Mouse (Mus musculus): ENCODE measurements around the gene Uqcc2. TPM values are rescaled to one million over a fixed set of nuclear protein-coding genes. Genes with fewer than 3 reads are reported as not detected.

Uqcc2 gene
- total and polyA plus RNA-seq, 3 experiments = 176 to 329 TPM; not detected in 1

GRCm38 (mm10) chr17:27175196-27175874, 41.6 kb upstream of the Uqcc2 start:
- Histone ChIP-seq H3K27ac (ENCODE audit: control insufficient read depth, low read depth, low read length) (no peak overlapping the region), H3K79me2 (ENCODE audit: control insufficient read depth, insufficient read depth, low read length, poor library complexity) (no peaks in the 10 kb centered on the region), H3K9me3 (replicated peaks; ENCODE audit: insufficient read depth, low read length) (no peaks in the 10 kb centered on the region), H3K36me3 (ENCODE audit: control insufficient read depth in 1 of 2, insufficient read depth in 2 of 2, low read length in 2 of 2) (no peaks in the 10 kb centered on the region), H3K4me3 (ENCODE audit: control insufficient read depth in 1 of 2, insufficient read depth in 1 of 2, low read depth in 2 of 2, low read length in 2 of 2) (no peak overlapping the region), H3K27me3 (ENCODE audit: control insufficient read depth in 1 of 2, insufficient read depth in 2 of 2, low read length in 2 of 2) (no peaks in the 10 kb centered on the region; a peak in 1 of 4 replicates), H3K4me1 (ENCODE audit: control insufficient read depth in 1 of 2, insufficient read depth in 2 of 2, low read length in 2 of 2) (peaks cover 0 to 3% of the 10 kb centered on the region in 2 experiments; a peak in 1 of 4 replicates), H3K9ac (ENCODE audit: control insufficient read depth, low read depth, low read length, poor library complexity, severe bottlenecking) (no peak overlapping the region)
- no peak for DNase-seq (ENCODE audit: low read depth, low spot score)
- no peak for TF ChIP-seq E2F4 (IDR thresholded peaks at IDR 0.05; ENCODE audit: borderline replicate concordance, low read depth, low read length)
- no peak for TF ChIP-seq MAZ (IDR thresholded peaks at IDR 0.05; ENCODE audit: low read depth, low read length)
- TF ChIP-seq ELF1 (IDR thresholded peaks at IDR 0.05; ENCODE audit: low read depth, low read length) = no peak
- TF ChIP-seq GABPA (IDR thresholded peaks at IDR 0.05; ENCODE audit: low read depth, low read length) = no peak
- TF ChIP-seq RAD21 (IDR thresholded peaks at IDR 0.05; ENCODE audit: low read depth, low read length) = no peak
- TF ChIP-seq NELFE (IDR thresholded peaks at IDR 0.05; ENCODE audit: low read depth, low read length) = no peak
- TF ChIP-seq GATA1 (IDR thresholded peaks at IDR 0.05; ENCODE audit: low read depth, low read length) = no peak
- TF ChIP-seq POLR2A (IDR thresholded peaks at IDR 0.05; ENCODE audit: control insufficient read depth in 1 of 2, insufficient read depth in 1 of 2, low read depth in 1 of 2, low read length in 2 of 2, poor library complexity in 1 of 2) = no peak
- no peak for TF ChIP-seq SMC3 (IDR thresholded peaks at IDR 0.05; ENCODE audit: low read depth, low read length)
- no peak for TF ChIP-seq MAFK (IDR thresholded peaks at IDR 0.05; ENCODE audit: borderline replicate concordance, low read depth, low read length)
- no peak for TF ChIP-seq ZMIZ1 (IDR thresholded peaks at IDR 0.05; ENCODE audit: low read depth, low read length)
- TF ChIP-seq ETS1 (IDR thresholded peaks at IDR 0.05; ENCODE audit: low read depth, low read length) = no peak
- no peak for TF ChIP-seq TBP (IDR thresholded peaks at IDR 0.05; ENCODE audit: low read depth, low read length)
- no peak for TF ChIP-seq CHD1 (IDR thresholded peaks at IDR 0.05; ENCODE audit: low read depth, low read length)

- H3K9ac ChIP-seq (ENCODE audit: control insufficient read depth, low read depth, low read length, poor library complexity, severe bottlenecking) = no peak overlapping the region
- H3K27ac ChIP-seq (ENCODE audit: control insufficient read depth, low read depth, low read length) = no peak overlapping the region
- no peaks in the 10 kb centered on the region; a peak in 1 of 4 replicates for H3K27me3 ChIP-seq (ENCODE audit: control insufficient read depth in 1 of 2, insufficient read depth in 2 of 2, low read length in 2 of 2)
- no peaks in the 10 kb centered on the region for H3K36me3 ChIP-seq (ENCODE audit: control insufficient read depth in 1 of 2, insufficient read depth in 2 of 2, low read length in 2 of 2)
- H3K4me3 ChIP-seq (ENCODE audit: control insufficient read depth in 1 of 2, insufficient read depth in 1 of 2, low read depth in 2 of 2, low read length in 2 of 2) = no peak overlapping the region
- TF ChIP-seq TBP (IDR thresholded peaks at IDR 0.05; ENCODE audit: low read depth, low read length) (no peak), MXI1 (IDR thresholded peaks at IDR 0.05; ENCODE audit: low read depth, low read length) (no peak), ZC3H11A (IDR thresholded peaks at IDR 0.05; ENCODE audit: low read depth, low read length) (no peak), RAD21 (IDR thresholded peaks at IDR 0.05; ENCODE audit: low read depth, low read length) (no peak), RCOR1 (IDR thresholded peaks at IDR 0.05; ENCODE audit: low read depth, low read length) (no peak), BHLHE40 (IDR thresholded peaks at IDR 0.05; ENCODE audit: borderline replicate concordance, low read depth, low read length) (no peak), ETS1 (IDR thresholded peaks at IDR 0.05; ENCODE audit: low read depth, low read length) (no peak), GATA1 (IDR thresholded peaks at IDR 0.05; ENCODE audit: low read depth, low read length) (no peak), POLR2A (IDR thresholded peaks at IDR 0.05; ENCODE audit: control insufficient read depth in 1 of 2, insufficient read depth in 1 of 2, low read depth in 1 of 2, low read length in 2 of 2, poor library complexity in 1 of 2) (no peak), ZNF384 (IDR thresholded peaks at IDR 0.05; ENCODE audit: low read depth, low read length) (no peak), TAL1 (IDR thresholded peaks at IDR 0.05; ENCODE audit: low read length) (no peak), CHD1 (IDR thresholded peaks at IDR 0.05; ENCODE audit: low read depth, low read length) (no peak), CHD2 (IDR thresholded peaks at IDR 0.05; ENCODE audit: low read length) (no peak), USF1 (IDR thresholded peaks at IDR 0.05; ENCODE audit: low read depth, low read length) (no peak), POLR2AphosphoS5 (IDR thresholded peaks at IDR 0.05; ENCODE audit: borderline replicate concordance, low read depth, low read length) (no peak), MEF2A (IDR thresholded peaks at IDR 0.05; ENCODE audit: extremely low read depth, insufficient replicate concordance, low read depth, low read length, poor library complexity, severe bottlenecking) (no peak), POLR2AphosphoS2 (IDR thresholded peaks at IDR 0.05; ENCODE audit: low read length) (no peak), MYC (IDR thresholded peaks at IDR 0.05; ENCODE audit: low read depth, low read length) (no peak), ZMIZ1 (IDR thresholded peaks at IDR 0.05; ENCODE audit: low read depth, low read length) (no peak), GABPA (IDR thresholded peaks at IDR 0.05; ENCODE audit: low read depth, low read length) (no peak)
- peaks cover 0 to 3% of the 10 kb centered on the region in 2 experiments; a peak in 1 of 4 replicates for H3K4me1 ChIP-seq (ENCODE audit: control insufficient read depth in 1 of 2, insufficient read depth in 2 of 2, low read length in 2 of 2)
- H3K79me2 ChIP-seq (ENCODE audit: control insufficient read depth, insufficient read depth, low read length, poor library complexity) = no peaks in the 10 kb centered on the region
- no peak for DNase-seq (ENCODE audit: low read depth, low spot score)
- no peaks in the 10 kb centered on the region for H3K9me3 ChIP-seq (replicated peaks; ENCODE audit: insufficient read depth, low read length)
Observed at GRCm38 (mm10) chr17:27173715-27174114, 40.0 kb upstream of the Uqcc2 start.

Data from MEL (cell line).